Mouse (Mus musculus) skeletal muscle tissue, adult 2 months (tissue): ENCODE measurements around the gene Slc25a22.
A peak's percentile ranks its signal among the peaks of the same experiment; 100 is the strongest.

ENCODE experiments used
- DNase-seq: peaks from one replicate; pipeline ENCODE4 v3.0.0-alpha.2; 2012; ENCODE audit warnings: low read depth, low spot score

Gene Slc25a22

DNA sequence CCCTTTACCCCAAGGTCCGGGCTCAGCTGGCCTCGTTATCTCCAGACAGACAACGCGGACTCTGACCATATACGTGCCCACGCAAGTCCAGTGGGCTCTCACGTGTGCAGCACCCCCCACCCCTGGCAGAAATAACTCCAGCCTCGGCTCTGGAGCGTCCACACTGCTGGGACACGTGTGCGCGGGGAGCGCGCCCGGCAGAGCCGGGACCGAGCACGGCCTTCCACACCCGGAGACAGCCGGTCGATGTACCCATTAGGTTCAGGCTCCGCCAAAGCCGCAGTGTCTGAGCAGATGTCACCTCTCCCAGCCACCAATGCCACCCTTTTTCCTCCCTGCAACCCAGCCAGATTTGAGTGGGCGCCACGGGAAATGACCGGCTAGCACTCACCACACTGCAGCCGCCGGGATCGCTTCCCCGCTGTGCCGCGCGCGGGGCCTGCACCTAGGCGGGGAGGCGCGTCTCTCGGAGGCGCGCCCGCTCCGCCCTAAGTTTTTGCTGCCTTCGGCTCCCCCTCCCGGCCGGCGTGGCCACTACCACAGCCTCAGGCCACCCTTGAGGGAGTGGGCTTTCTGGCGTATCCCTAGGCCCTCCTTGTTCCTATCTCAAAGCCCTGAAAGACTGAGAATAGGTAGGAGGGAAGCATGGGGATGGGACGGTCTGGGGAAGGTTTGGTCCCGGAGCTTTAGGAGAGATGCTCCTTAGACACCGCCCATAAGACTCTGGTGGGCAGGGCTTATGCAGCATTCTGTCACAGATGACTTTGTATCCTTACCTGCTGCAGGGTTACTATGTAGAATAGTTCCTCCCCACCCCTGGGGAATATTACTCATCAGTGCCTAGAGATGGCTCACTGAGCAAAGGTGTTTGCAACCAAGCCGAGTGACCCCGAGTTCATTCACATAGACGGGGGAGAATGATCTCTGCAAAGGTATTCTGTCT, at the start of gene Slc25a22:
TSS of gene Slc25a22 (minus strand) at position 715 of the 943 bp plus-strand sequence.
- no peak for DNase-seq

DNA sequence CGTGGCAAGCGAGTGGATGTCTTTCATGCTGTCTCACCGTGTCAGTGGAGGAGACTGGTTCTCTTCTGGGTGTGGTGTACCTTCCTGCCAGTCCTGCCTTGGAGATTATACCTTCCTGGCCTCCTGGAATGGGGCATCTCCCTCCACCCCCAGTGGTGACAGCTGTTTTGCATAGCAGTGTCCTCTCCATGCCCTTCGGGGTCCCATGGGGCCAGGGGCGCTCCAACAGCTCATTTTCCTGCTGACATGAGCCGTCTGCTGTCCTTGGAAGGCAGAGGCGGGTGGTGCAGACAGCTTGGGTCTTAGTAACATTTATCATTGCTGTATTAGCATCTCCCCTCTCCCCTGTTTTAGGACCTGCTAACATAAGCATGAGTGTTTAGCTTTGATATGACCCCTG, 49.4 kb upstream of the Slc25a22 start:
- DNase-seq, result no peak

DNA sequence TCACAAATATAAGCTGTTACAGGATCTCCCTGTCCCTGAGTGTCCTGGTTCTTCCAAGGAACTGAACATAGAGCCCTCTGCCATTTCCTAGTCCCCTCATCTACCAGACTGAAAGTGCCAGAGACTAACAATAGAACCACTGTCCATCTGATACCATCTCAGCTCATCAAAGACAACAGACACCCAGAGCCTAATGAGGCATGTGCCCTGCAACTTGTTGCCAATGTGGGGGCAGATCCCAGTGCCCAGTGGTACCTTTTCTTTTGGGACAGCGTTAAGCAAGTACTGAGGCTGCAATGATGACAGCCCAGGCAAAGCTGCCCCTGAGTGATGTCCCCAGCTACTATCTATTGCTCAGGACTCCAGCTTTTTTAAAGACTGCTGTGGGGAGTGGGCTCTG, 48.5 kb upstream of the Slc25a22 start:
- DNase-seq, result no peak

DNA sequence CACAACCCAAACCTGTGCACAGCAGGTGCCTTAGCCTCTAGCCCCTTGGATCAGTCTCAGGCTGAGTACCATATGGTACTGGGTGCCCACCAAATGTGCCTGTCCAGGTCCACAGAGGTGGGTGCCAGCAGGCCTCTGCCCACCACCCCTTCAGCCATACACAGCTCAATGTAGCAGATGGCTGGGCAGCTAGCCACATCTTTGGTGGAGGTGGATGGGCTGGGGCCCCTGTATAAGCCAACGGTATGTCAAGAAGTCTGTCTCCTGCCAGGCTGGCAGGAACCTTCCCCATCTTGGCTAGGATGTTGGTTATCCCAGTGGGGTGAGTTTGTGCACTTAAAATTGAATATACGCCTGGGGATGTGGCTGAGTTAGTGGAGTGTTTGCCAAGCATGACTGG, 47.9 kb upstream of the Slc25a22 start:
- DNase-seq, result no peak

DNA sequence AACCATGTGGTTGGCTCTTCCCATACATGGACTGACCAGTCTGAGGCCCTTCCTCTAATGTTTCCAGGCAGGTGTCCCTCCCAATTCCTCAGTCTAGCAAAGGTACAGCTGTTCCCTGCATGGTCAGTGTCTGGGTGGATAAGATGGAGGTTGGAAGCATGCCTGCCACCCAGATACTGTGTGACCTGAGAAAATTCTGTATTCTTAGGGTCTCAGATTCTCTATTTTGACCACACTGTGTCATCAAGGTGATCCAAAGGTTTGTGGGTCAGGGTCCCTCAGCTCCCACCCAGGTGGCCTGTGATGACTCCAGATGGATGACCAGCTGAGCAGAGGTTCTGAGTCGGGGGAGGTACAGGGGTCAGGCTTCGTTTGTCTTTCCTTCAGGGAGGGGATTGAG, 47.5 kb upstream of the Slc25a22 start:
- no peak for DNase-seq

DNA sequence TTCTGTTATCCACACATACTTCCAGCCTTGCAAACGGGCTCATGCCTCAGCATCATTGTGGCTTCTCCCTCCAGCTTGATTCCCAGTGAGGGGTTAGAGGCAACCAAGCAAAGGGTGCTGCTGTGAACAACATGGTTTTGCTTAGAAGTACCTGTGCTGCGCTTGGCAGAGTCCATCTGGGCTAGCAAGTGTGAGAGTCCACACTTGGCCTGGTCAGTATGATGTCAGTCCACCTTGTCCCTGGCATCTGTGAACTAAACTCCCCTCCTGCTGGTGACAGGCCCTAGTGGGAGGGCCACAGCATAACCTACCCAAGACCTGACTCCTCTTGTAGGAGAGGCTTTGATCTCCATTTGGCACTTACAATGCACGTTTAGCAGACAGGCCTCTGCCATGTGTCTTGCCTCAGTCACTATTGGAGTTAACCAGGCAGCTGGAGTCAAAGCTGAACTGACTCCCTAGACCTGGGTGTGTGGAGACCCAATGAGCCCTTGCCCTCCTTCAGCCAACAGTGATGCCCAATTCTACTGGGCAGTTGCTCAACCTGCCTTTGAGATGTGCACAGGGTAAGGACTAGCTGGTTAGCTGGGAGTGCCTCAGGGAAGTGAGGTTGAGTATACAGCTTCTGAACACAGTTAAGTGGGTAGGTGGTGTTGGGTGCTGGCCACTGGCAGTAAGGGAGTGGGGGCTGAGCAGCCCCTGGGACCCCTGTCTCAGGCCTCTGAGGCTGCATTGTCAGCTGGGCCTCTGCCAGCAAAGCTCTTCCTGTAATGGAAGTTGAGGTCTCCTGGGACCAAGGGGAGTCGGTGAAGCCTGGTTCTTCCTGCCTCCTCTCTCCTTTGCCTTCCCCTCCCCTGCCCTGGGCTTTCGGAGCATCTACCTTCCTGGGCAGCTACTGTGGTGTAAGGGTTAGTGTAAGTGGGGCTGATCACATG, 46.8 kb upstream of the Slc25a22 start:
- no peak for DNase-seq

DNA sequence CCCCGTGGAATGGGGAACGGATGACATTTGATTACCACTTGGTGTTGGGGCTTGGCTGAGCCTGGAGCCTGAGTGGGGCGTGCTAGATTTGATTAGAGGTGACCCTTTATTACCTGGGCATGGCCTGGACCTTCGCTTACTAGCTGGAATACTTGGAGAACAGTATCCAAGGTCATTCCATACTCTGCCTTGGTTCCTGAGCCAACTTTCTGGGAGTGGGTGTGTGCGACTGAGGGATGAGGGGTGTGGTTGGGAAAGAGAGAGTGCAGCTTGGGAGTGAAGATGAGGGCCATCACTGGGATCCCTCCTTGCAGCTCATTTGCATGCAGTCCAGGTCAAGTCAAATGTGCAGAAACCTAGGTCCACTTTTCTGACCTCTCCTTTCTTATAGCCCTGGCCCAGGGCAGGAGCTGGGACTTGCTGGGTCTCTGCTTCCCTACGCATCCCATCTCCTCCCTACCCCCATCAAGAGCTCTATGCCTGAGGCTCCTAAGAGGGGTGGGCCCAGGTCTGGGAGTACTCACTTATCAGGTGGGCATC, 45.5 kb upstream of the Slc25a22 start:
- DNase-seq, result no peak

DNA sequence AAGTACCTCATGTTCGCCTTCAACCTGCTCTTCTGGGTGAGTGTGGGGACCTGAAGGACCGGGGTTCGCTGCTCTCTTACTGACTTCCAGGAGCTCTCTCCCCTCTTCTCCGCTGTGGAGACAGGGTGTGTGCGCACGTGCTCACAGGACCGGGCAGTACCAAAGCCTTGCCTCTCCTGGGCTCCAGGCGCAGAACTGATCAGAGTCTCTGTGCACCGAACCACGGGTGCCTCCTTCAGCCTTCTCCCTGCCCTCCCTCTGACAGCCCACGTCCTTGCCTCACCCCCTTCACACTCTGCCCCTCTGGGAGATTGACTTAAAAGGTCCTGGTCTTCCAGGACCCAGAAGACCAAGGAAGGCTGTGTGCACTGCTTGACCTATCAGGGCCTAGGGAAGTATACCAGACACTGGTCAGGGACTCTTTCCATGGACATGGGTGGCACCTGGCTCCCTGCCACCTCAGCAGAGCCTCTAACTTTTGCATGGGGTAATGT, 44.9 kb upstream of the Slc25a22 start:
- DNase-seq, result no peak

DNA sequence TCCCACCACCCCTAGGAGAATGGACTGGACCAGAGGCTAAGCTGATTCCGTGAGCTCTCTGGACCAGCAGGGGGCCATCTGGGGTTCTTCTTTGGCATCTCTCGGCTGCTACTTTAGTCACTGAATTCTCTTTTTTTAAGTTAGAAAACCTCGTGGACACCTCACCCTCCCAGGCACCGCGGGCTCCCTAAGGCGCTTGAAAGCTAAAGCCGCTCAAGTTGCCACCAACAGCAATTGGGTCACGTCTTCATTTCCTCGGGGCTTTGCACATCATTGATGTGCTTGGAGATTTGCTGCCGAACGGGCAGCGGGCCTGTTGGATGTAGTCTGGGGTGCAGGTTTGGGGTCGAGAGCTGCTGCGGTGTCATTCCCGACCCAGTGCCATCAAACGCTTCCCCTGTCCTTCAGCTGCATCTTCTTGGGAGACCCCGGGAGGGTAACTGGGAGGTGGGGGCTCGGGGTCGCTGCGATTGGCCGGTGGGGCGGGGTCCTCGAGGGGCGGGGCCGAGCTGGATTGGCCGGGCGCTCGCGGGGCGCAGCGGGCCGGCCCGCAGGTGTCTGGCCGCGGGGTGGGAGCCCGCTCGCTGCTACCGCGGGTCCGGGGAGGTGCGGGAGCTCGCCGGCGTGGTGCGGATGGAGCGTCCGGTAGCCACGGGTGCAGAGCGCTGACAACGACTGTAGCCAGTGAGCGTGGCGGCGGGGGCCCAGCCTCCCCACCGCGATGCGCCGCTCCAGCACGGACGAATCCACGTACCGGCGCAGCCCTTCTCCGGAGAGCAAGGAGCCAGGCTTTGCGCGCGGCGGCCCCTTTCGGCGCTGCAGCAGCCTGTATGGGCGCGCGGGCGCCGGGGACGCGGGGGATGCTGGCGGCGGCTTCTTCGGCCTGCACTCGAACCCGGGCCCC, 44.1 kb upstream of the Slc25a22 start:
- no peak for DNase-seq

DNA sequence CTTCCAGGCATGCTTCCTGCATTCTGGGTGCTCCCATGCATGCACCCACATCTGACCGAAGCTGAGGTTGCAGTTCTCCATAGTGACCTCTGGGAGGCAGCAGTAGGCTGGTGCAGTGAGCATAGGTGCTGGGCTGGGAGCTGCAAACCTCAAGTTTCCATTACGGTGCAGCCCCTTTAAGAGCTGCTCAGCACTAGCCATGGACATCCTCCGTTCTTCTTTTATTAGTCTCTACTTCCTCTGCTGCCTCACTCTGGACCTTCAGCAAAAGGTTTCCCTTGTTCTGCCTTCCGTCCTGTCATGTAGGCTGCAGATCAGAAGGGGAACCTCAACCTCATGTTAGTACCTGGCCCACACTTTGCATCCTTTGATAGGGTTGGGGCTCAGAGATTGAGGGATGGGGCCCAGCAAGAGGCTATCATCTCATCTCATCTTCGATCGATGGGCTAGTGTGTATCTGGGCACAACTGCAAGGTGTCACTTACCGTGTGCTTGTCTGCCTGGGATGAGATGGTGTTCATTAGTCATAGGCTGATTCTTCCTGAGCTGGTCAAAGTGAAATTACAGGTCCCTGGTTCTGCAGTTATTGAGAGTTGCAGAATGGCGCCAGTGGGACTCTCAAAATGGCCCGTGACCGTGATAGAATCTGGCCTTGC, 43.3 kb upstream of the Slc25a22 start:
- peak; percentile 75 for DNase-seq

DNA sequence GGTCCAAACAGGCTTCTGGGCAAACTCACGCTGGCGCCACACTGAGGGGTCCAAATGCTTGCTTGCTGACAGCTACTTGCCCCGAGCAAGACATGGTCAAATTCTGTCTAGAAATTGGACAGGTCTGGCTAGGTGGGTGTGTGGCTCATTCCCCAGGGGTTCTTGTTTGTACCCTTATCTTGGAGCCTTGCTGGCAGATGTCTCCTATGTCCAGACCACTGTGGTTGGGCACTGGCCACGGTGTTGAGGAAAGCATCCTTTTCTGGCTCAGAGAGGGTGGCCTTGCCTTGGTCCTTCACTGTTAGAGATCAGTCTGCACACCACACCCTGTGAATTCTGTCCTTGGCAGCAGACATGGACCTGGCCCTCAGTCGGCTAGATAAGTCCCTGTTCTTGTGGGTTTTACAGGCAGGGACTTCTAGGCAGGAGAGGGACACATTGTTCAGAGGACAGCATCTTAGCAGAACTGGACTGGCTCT, 40.6 kb upstream of the Slc25a22 start:
- no peak for DNase-seq

DNA sequence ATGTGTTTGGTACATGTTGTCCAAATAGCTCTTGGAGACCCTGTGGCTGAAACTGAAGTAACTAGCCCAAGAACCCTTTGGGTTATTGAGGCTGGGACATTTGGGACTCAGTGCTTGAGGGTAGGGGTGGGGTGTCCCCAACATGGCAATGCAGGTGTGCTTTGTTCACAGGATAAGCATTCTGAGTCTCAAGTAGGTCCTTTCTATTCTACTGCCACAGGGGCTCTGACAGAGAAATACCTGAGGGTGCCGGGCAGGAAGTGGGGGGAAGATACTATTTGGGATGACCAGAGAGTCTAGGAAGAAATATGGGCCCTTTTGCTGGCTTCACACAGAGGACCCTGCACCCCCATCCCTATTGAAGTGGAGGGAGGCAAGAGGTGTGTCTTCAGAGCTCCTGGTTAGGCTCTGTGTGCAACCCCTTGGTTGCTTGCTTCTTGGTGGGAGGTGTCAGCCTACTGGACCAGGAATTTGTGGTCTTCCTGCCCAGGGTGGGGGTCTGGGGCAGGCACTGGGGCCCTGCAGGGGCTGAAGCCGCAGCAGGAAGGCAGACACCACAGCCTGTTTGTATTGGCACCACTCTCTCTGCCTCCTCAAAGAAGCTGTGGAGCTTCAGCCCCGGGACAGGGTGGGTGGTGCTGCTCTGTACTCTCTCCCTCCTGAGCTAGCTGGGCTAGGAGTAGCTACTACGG, 40.0 kb upstream of the Slc25a22 start:
- DNase-seq, result no peak

DNA sequence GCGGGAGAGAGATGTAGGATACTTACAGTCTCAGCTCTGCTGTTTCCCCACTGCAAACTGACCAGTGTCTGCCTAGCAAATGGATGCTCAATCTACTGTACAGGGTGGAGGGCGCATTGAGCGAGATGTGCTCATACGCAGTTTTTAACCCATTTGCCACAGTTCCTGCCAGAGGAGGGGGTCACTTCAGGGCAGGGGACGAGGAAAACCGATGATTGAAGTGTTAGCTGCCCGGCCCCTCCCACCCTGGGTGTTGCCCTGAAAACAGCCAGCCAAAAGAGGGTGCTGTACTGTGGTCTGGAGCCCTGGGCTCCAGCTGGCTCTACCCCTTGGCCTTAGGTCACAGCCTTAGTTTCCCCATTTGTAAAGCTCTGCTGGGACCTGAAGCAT, 39.3 kb upstream of the Slc25a22 start:
- no peak for DNase-seq

DNA sequence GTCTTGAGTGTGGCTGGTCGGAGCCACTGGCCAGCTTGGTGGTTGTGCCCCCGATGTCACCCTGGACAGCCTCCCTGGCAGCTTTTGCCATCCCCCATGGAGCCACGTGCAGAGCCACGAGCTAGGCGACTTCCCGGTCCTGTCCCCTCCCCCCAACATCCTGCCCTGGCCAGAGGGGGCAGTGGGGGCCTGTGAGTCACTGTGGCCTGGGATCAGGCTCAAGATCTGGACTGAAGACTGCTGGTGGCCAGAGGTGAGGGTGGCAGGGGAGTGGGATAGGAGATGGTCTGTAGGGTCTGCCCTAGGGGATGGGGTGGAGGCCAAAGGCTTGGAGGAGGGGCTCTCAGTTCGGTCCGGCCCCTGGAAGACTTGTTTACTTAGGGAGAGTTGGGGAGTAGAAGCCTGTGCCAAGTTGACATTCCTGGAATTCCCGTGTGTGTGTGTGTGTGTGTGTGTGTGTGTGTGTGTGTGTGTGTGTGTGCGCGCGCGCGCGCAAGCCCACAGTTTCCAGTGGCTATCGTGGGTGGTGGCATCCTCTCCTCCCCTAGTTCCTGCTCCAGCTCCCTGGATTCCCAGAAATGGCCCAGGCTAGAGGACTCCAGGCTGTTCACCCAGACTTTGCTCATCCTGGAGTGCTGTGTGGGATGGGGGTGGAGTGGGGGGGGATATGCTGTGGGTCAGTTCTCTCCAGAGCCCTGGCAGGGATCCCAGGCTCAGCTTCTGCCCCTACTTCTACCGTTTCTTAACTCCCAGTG, 38.7 kb upstream of the Slc25a22 start:
- peak; percentile 89 for DNase-seq

DNA sequence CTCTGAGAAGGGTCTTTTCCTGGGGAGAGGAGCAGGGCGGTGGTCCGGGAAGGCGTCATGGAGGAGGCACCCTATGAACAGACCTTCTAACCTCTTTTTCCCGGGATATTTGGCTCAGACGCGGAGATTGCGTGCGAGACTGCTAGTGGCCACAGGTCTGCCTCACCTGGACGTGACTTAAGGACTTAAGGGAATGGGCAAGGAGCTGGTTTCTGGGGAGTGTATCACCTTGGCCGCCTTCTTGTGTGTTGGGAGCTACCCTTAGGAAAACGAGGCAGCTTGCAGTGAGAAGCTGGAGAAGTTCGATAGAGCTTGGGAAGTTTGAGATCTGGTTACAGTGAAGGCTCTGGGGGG, 38.1 kb upstream of the Slc25a22 start:
- DNase-seq, result no peak

DNA sequence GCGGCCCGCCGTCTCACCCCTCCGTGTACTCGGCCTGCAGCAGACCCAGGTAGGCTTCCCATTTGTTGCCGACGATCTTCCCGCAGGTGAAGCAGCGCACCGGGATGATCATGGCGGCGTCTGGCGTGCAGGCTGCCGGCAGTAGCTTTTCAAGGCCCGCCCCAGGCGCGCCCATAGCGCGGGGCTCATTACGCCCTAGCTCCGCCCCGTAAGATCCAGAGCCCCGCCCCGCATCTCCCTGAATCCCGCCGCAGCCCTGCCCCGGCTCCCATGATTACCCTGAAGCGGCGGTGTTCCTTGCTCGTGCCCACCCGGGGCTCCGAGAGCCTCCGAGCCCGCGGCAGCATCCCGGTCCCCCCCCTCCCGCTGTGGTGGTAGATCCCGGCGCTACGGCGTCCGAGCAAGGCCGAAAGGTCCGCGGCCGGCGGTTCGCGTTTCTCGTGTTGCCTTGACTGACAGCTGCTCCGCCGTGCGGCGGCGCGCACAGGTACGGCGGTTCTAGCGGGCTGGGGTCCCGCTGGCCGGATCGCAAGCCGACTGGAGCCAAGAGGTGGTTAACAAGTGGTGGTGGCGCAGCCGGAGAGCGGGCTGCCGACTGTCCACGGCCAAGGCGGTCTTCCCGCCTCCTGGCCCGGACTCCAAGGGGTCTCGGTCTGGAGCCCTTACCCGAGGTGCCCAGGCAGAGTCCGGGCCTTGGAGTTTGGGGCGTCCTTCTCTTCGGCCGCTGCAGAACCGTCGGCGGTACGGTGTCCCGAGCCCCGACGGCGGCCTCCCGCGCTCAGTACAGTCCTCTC, 37.5 kb upstream of the Slc25a22 start, which contains the start of the genes Polr2l and Tspan4:
TSS of gene Polr2l (minus strand) at position 122 of the 794 bp plus-strand sequence.
TSS of gene Tspan4 (plus strand) at position 230 of the 794 bp plus-strand sequence.
- DNase-seq, result peak; percentile 72

DNA sequence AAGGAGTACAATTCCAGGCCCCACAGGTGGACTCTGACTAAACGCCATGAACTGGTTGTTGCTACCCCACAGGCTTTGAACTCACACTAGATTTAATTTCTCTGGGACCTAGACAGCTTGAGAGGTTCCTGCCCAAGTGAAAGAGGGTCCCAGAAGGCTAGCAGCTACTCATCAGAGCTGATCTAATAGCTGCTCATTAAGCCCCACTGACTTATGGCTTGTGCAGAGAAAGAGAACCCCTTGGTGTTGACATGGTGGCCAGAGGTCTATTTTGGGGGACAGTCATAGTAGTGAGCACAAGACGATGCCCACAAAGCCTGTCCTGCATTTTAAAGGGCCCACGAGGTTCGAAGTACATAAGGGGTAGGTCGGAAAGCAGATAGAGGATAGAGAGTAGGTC, 36.5 kb upstream of the Slc25a22 start:
- DNase-seq, result no peak

DNA sequence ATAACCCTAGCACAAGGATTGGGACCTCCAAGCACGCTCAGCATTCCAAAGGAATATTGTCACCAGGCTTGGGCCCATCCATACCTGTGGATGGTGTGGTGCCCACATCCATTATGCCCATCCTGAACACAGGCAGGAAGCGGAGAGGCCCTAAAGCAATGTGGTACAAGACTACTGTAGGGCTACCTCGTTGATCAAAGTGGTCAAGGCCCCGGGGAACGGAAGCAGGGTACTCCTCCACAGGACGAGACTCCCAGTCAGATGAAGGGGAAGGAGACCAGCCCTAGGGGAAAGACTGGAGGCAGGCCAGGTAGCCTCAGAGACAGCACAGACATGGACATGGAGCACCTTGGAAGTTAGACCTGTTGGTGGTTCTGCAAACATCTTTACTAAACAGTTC, 35.1 kb upstream of the Slc25a22 start:
- DNase-seq, result no peak
